Mouse (Mus musculus) brain, embryonic 14.5 days (tissue): Measurements from ENCODE around the gene Noc4l.

ENCODE experiments used
- CTCF ChIP-seq: fragments of 200-500 bp; IDR thresholded peaks from 2 replicates; pipeline ENCODE4 v1.5.1; 2012; ENCODE audit warnings: inconsistent platforms, mild to moderate bottlenecking, moderate library complexity, borderline replicate concordance; ENCODE audit not compliant: insufficient read depth, insufficient read length; ENCODE audit errors: extremely low read depth
- POLR2A ChIP-seq: fragments of 200-500 bp; IDR thresholded peaks from 2 replicates; pipeline ENCODE4 v1.6.1; 2012; ENCODE audit warnings: mild to moderate bottlenecking, inconsistent platforms, borderline replicate concordance; ENCODE audit not compliant: poor library complexity, insufficient read depth, insufficient read length, severe bottlenecking; ENCODE audit errors: extremely low read depth

GRCm38 (mm10) chr5:110608336-110608735 is 44.9 kb downstream of the Noc4l start:
- TF ChIP-seq CTCF, result no peak
- TF ChIP-seq POLR2A, result no peak
